Mouse (Mus musculus) limb, embryonic 13.5 days (tissue): ENCODE measurements around the gene Hist1h4b. TPM values are rescaled to one million over a fixed set of nuclear protein-coding genes. Genes with fewer than 3 reads are reported as not detected.

Source experiments
- ATAC-seq: fragments of 200-750 bp; cut with Nextera tagmentation; 2 replicates; pipeline ENCODE4 v1.8.0; 2017; ENCODE audit warnings: low read depth, moderate number of reproducible peaks, moderate TSS enrichment; ENCODE audit not compliant: low FRiP score
- H3K27ac ChIP-seq: fragments of 300-500 bp; sonication (generic); 2 replicates; pipeline ENCODE4 v1.5.1; 2015; ENCODE audit warnings: inconsistent platforms, mild to moderate bottlenecking, moderate library complexity
- H3K27me3 ChIP-seq: fragments of 300-500 bp; sonication (generic); 2 replicates; pipeline ENCODE4 v1.6.1; 2015; ENCODE audit warnings: mild to moderate bottlenecking, inconsistent platforms
- H3K36me3 ChIP-seq: fragments of 300-500 bp; sonication (generic); 2 replicates; pipeline ENCODE4 v1.6.1; 2015; ENCODE audit warnings: inconsistent platforms, mild to moderate bottlenecking, moderate library complexity
- H3K4me1 ChIP-seq: fragments of 300-500 bp; sonication (generic); 2 replicates; pipeline ENCODE4 v1.6.1; 2015; ENCODE audit warnings: inconsistent platforms
- H3K4me2 ChIP-seq: fragments of 300-500 bp; sonication (generic); replicated peaks from 2 replicates; pipeline ENCODE4 v1.6.1; 2015; ENCODE audit warnings: inconsistent platforms, mild to moderate bottlenecking, moderate library complexity
- H3K4me3 ChIP-seq: fragments of 300-500 bp; sonication (generic); 2 replicates; pipeline ENCODE4 v1.5.1; 2015; ENCODE audit warnings: moderate library complexity, mild to moderate bottlenecking, inconsistent platforms
- H3K9ac ChIP-seq: fragments of 300-500 bp; sonication (generic); 2 replicates; pipeline ENCODE4 v1.6.1; 2015; ENCODE audit warnings: mild to moderate bottlenecking, inconsistent platforms
- H3K9me3 ChIP-seq: fragments of 300-500 bp; sonication (generic); 2 replicates; pipeline ENCODE4 v1.6.1; 2016; ENCODE audit warnings: inconsistent platforms
- WGBS: fragments of 180-500 bp; shearing (Covaris S2); methylation state at CpG from one replicate; pipeline ENCODE4 v1.1.7; 2015; 5-methylcytosine and 5-hydroxymethylcytosine counted together
- microRNA-seq: library from miRNA; unstranded; fragments of <30 nt; microRNA quantifications from one replicate; pipeline ENCODE4, GENCODE M21; 2016
- polyA plus RNA-seq: library from polyadenylated mRNA; unstranded; fragments of >200 nt; fragmentation: Nextera tagmentation; extraction: Ambion mirVana; gene quantifications from 2 replicates; pipeline ENCODE4 v1.2.1, GENCODE M21; 2015

Hist1h4b gene
- polyA plus RNA-seq, 1 experiment from 2014 or later: 7.2 TPM

GRCm38 (mm10) chr13:23792520-23792919, 35.7 kb downstream of the Hist1h4b start:
- H3K9me3 ChIP-seq: no peaks in the 10 kb centered on the region
- no peaks in the 10 kb centered on the region for H3K36me3 ChIP-seq
- no peak overlapping the region for H3K4me3 ChIP-seq
- WGBS: 45% methylated on average over 2 of the region's 2 CpGs
- no peak overlapping the region for H3K27ac ChIP-seq
- no peaks in the 10 kb centered on the region for H3K4me1 ChIP-seq
- H3K9ac ChIP-seq: no peak overlapping the region
- H3K27me3 ChIP-seq: no peaks in the 10 kb centered on the region
- H3K4me2 ChIP-seq: no peak overlapping the region
- ATAC-seq: no peak

DNA sequence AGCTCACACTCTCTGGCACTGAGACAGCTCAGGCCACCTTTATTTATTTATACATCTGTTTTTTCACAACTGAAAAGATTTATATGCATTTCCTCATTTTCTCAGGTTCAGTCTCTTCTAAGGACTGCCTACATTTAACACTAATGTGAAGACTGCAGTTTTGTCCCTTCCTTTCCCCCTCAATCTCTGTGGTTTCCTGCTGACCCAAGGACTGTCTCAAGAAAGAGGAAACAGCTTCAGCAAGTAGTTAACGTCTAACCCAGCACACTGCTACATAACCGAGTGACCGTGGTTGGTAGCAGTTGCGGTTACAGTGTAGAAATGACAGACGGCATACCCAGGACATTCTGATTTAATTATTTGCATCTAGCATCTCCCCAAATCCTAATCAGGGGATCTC, 42.6 kb downstream of the Hist1h4b start:
- no peak overlapping the region for H3K9ac ChIP-seq
- no peak for ATAC-seq
- no peaks in the 10 kb centered on the region for H3K27me3 ChIP-seq
- H3K4me1 ChIP-seq: peaks cover 14% of the 10 kb centered on the region
- H3K4me2 ChIP-seq: no peak overlapping the region
- no peak overlapping the region for H3K4me3 ChIP-seq
- H3K36me3 ChIP-seq: no peaks in the 10 kb centered on the region
- 62% methylated on average over 5 of the region's 5 CpGs for WGBS
- no peak overlapping the region for H3K27ac ChIP-seq
- H3K9me3 ChIP-seq: no peaks in the 10 kb centered on the region

GRCm38 (mm10) chr13:23804532-23804931, 47.7 kb downstream of the Hist1h4b start:
- Histone ChIP-seq H3K27ac (no peak overlapping the region), H3K4me2 (no peak overlapping the region), H3K4me1 (no peaks in the 10 kb centered on the region), H3K4me3 (no peak overlapping the region), H3K27me3 (no peaks in the 10 kb centered on the region), H3K36me3 (no peaks in the 10 kb centered on the region), H3K9ac (no peak overlapping the region), H3K9me3 (no peaks in the 10 kb centered on the region)
- WGBS: 78% methylated on average over 2 of the region's 2 CpGs
- no peak for ATAC-seq

DNA sequence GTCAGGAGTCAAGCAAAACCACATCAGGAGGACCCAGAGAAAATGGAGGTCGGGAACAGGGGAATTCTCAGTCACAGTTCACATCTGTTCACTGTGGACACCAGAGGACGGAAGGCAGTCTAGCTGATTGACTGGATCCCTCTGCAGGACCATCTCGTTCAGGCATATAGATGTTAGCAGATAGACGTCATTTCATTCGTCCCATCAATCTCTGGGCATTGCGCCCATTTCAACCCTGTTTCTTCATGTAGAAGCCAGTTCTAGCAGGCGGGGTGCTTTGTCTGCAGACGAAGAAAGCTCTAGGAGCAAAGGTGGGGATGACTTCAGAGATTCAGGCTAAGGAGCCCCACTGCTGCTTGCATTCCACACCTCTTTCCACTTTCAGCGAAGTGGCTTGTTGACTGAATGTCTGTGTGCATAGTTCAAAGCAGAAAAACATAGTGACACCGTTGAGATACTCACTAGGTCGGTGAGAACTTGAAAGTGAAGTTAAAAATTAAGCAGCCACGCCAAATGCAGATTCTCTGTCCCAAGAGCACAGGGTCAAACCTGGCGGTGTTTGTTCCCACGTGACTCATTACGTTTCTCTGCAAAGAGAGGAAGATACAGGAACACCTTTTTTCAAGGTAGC, 49.7 kb downstream of the Hist1h4b start, which contains the start of gene Slc17a2:
TSS of gene Slc17a2 (plus strand) at position 572 of the 631 bp plus-strand sequence.
- 89% methylated on average over 15 of the region's 15 CpGs for WGBS
- ATAC-seq: no peak
- H3K4me3 ChIP-seq: no peak within 1 kb of the TSS
- H3K27ac ChIP-seq: no peak within 1 kb of the TSS
- no peak within 1 kb of the TSS for H3K4me2 ChIP-seq
- no peaks in the 10 kb centered on the region for H3K9me3 ChIP-seq
- no peak within 1 kb of the TSS for H3K9ac ChIP-seq
- H3K36me3 ChIP-seq: no peaks in the 10 kb centered on the region
- H3K27me3 ChIP-seq: no peaks in the 10 kb centered on the region
- no peaks in the 10 kb centered on the region for H3K4me1 ChIP-seq

Small RNA genes within 50 kb of the gene (microRNA-seq; reads per million reads assigned to microRNA genes)
- gene Gm44314 (not detected), gene Gm44484 (not detected)

Other genes starting within 250 kb of the Hist1h4b start
- 4.1 and 8.4 TPM in 2 replicates for gene Hist1h4h, start 226.0 kb upstream of the Hist1h4b start, polyA plus RNA-seq
- gene Hist1h2af, start 223.1 kb upstream of the Hist1h4b start, polyA plus RNA-seq: 9.3 and 10.0 TPM in 2 replicates
- gene Hist1h3g, start 221.6 kb upstream of the Hist1h4b start, polyA plus RNA-seq: 9.8 and 10.9 TPM in 2 replicates
- 0.74 and 1.0 TPM in 2 replicates for gene Hist1h2bh, start 213.6 kb upstream of the Hist1h4b start, polyA plus RNA-seq
- 1.5 and 1.7 TPM in 2 replicates for gene Hist1h3f, start 213.0 kb upstream of the Hist1h4b start, polyA plus RNA-seq
- gene Hist1h4f, start 205.4 kb upstream of the Hist1h4b start, polyA plus RNA-seq: 1.0 and 1.9 TPM in 2 replicates
- 0.46 and 0.51 TPM in 2 replicates for gene Hist1h1d, start 203.8 kb upstream of the Hist1h4b start, polyA plus RNA-seq
- 8.2 and 8.9 TPM in 2 replicates for gene Hist1h3e, start 194.6 kb upstream of the Hist1h4b start, polyA plus RNA-seq
- 110 and 115 TPM in 2 replicates for gene Hist1h2ae, start 185.8 kb upstream of the Hist1h4b start, polyA plus RNA-seq
- gene Hist1h2bg, start 185.6 kb upstream of the Hist1h4b start, polyA plus RNA-seq: 11.2 and 14.4 TPM in 2 replicates
- 9.1 and 16.5 TPM in 2 replicates for gene Hist1h2bf, start 182.8 kb upstream of the Hist1h4b start, polyA plus RNA-seq
- gene Hist1h2ad, start 182.6 kb upstream of the Hist1h4b start, polyA plus RNA-seq: 1.0 and 3.0 TPM in 2 replicates
- gene Hist1h3d, start 181.2 kb upstream of the Hist1h4b start, polyA plus RNA-seq: 7.8 and 8.4 TPM in 2 replicates
- gene Hist1h4d, start 175.4 kb upstream of the Hist1h4b start, polyA plus RNA-seq: 126 and 130 TPM in 2 replicates
- 2.0 and 2.5 TPM in 2 replicates for gene Hist1h2be, start 135.9 kb upstream of the Hist1h4b start, polyA plus RNA-seq
- 19.9 and 21.1 TPM in 2 replicates for gene Hist1h1e, start 134.5 kb upstream of the Hist1h4b start, polyA plus RNA-seq
- gene Hist1h2ac, start 73.1 kb upstream of the Hist1h4b start, polyA plus RNA-seq: 1.00 and 1.3 TPM in 2 replicates
- 35.3 and 35.7 TPM in 2 replicates for gene Hist1h2bc, start 72.8 kb upstream of the Hist1h4b start, polyA plus RNA-seq
- 0.36 and 0.43 TPM in 2 replicates for gene Hist1h1t, start 61.2 kb upstream of the Hist1h4b start, polyA plus RNA-seq
- gene Hist1h4c, start 58.6 kb upstream of the Hist1h4b start, polyA plus RNA-seq: 9.0 and 10.3 TPM in 2 replicates
- 5.2 and 5.5 TPM in 2 replicates for gene Hfe, start 46.2 kb upstream of the Hist1h4b start, polyA plus RNA-seq
- gene Hist1h1c, start 18.2 kb upstream of the Hist1h4b start, polyA plus RNA-seq: 22.0 and 23.8 TPM in 2 replicates
- gene Hist1h3c, start 11.4 kb upstream of the Hist1h4b start, polyA plus RNA-seq: 17.7 and 20.6 TPM in 2 replicates
- 2.2 and 3.1 TPM in 2 replicates for gene Hist1h2bb, start 10.3 kb upstream of the Hist1h4b start, polyA plus RNA-seq
- gene Hist1h2ab, start 5.9 kb upstream of the Hist1h4b start, polyA plus RNA-seq: 47.8 and 56.8 TPM in 2 replicates
- 14.7 and 16.3 TPM in 2 replicates for gene Hist1h3b, start 4.7 kb upstream of the Hist1h4b start, polyA plus RNA-seq
- 0.65 TPM in 1 of 2 replicates, not detected in the other for gene Hist1h4a, start 4.2 kb downstream of the Hist1h4b start, polyA plus RNA-seq
- 11.8 and 14.9 TPM in 2 replicates for gene Hist1h3a, start 5.4 kb downstream of the Hist1h4b start, polyA plus RNA-seq
- 4.3 and 6.0 TPM in 2 replicates for gene Hist1h1a, start 6.7 kb downstream of the Hist1h4b start, polyA plus RNA-seq
- gene Trim38, start 12.9 kb downstream of the Hist1h4b start, polyA plus RNA-seq: not detected in 2 replicates
- not detected in 2 replicates for gene Slc17a2, start 50.0 kb downstream of the Hist1h4b start, polyA plus RNA-seq
- gene Slc17a3, start 82.4 kb downstream of the Hist1h4b start, polyA plus RNA-seq: 0.20 and 0.29 TPM in 2 replicates
- gene Slc17a1, start 110.7 kb downstream of the Hist1h4b start, polyA plus RNA-seq: not detected in 2 replicates
- gene Slc17a4, start 158.0 kb downstream of the Hist1h4b start, polyA plus RNA-seq: 0.06 TPM in 1 of 2 replicates, not detected in the other
- gene Hist1h2ba, start 177.1 kb downstream of the Hist1h4b start, polyA plus RNA-seq: not detected in 2 replicates
- gene Hist1h2aa, start 177.4 kb downstream of the Hist1h4b start, polyA plus RNA-seq: not detected in 2 replicates
- 0.27 TPM in 1 of 2 replicates, not detected in the other for gene Scgn, start 234.2 kb downstream of the Hist1h4b start, polyA plus RNA-seq